Mouse (Mus musculus) small intestine, adult 2 months (tissue): ENCODE results near the gene Galnt6.

Experiments
- CTCF ChIP-seq: fragments of 200-500 bp; IDR thresholded peaks from 2 replicates; pipeline ENCODE4 v1.5.1; 2012; ENCODE audit warnings: low read depth, mild to moderate bottlenecking, control low read depth, inconsistent platforms, low read length, moderate library complexity, mixed read lengths; ENCODE audit not compliant: insufficient replicate concordance, insufficient read length; ENCODE audit errors: extremely low read depth
- POLR2A ChIP-seq: fragments of 200-500 bp; IDR thresholded peaks from 2 replicates; pipeline ENCODE4 v1.6.1; 2012; ENCODE audit warnings: low read depth, mild to moderate bottlenecking, control low read depth, inconsistent platforms, low read length, moderate library complexity

DNA sequence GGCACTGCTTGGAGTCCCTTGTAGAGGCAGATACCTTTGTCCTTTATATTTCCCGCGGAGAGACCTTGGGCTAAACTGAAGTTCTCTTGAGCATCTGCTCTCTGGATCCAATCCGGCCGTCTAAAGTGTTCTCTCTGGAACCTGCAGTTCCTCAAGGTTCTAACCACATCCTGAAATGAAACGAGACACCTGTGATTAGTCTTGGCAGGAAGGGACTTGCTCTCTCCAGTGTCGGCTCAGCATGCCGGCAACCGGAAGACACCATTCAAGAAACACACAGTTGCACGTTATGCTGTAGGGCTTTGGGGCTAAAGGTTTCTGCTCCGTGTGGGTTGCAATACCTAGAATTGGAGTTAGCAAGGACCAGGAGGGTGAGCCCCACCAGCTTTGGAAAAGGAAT, 9.1 kb downstream of the Galnt6 start:
- TF ChIP-seq CTCF, result no peak
- no peak for TF ChIP-seq POLR2A
